Mouse (Mus musculus) CD4-positive, CD25-positive, alpha-beta regulatory T cell, adult 4 months (primary cell): ENCODE data around the gene 1700047I17Rik2. TPM values are rescaled to one million over a fixed set of nuclear protein-coding genes. Genes with fewer than 3 reads are reported as not detected.
A peak's percentile ranks its signal among the peaks of the same experiment; 100 is the strongest.
"Not testable (repeated sequence)": the region's sequence is repeated elsewhere in the genome, so short reads cannot be mapped to it uniquely, and the experiment has no call there.

ENCODE experiments used
- ATAC-seq: one replicate; pipeline ENCODE4 v1.8.0; 2017
- polyA plus RNA-seq, 2 experiments: library from polyadenylated mRNA; unstranded; fragments of 100-300 nt; shearing (Covaris generic); gene quantifications; one replicate each; pipeline ENCODE4 v1.2.1; 2017

The 1700047I17Rik2 gene
- 1 to 10 TPM in 1 of 2 experiments, not detected in 1; 6.5 TPM for polyA plus RNA-seq

GRCm38 (mm10) chr12:55199306-55199705 is at the start of gene 1700047I17Rik2:
1700047I17Rik2 (plus strand) TSS chr12:55199592.
- ATAC-seq = peak; percentile 86

GRCm38 (mm10) chr12:55154559-55155448 is 44.6 kb upstream of the 1700047I17Rik2 start, which contains the start of gene Srp54b:
Srp54b (plus strand) TSS chr12:55155104.
- ATAC-seq = peak; percentile 92

- ATAC-seq = peak; percentile 53
Measured at GRCm38 (mm10) chr12:55155449-55155783, 44.0 kb upstream of the 1700047I17Rik2 start.

GRCm38 (mm10) chr12:55167034-55167557 is 32.3 kb upstream of the 1700047I17Rik2 start:
- ATAC-seq = not testable (repeated sequence)

- ATAC-seq = peak; percentile 45
Measured at GRCm38 (mm10) chr12:55187686-55188085, 11.7 kb upstream of the 1700047I17Rik2 start.

- ATAC-seq = not testable (repeated sequence)
Measured at GRCm38 (mm10) chr12:55189127-55189526, 10.3 kb upstream of the 1700047I17Rik2 start.

- ATAC-seq = peak; percentile 78
Measured at GRCm38 (mm10) chr12:55199799-55200198, 407 bp downstream of the 1700047I17Rik2 start.

GRCm38 (mm10) chr12:55212944-55213343 is 13.6 kb downstream of the 1700047I17Rik2 start:
- ATAC-seq = not testable (repeated sequence)

- peak; percentile 93 for ATAC-seq
Measured at GRCm38 (mm10) chr12:55229626-55230519, 30.5 kb downstream of the 1700047I17Rik2 start, which contains the start of gene Srp54c. Srp54c (plus strand) TSS chr12:55230168.

- peak; percentile 53 for ATAC-seq
Measured at GRCm38 (mm10) chr12:55230520-55230861, 31.1 kb downstream of the 1700047I17Rik2 start.

- ATAC-seq = not testable (repeated sequence)
Measured at GRCm38 (mm10) chr12:55242243-55242642, 42.9 kb downstream of the 1700047I17Rik2 start.

GRCm38 (mm10) chr12:55261950-55262349 is 62.6 kb downstream of the 1700047I17Rik2 start:
- peak; percentile 43 for ATAC-seq

GRCm38 (mm10) chr12:55263385-55263784 is 64.0 kb downstream of the 1700047I17Rik2 start:
- not testable (repeated sequence) for ATAC-seq

Other genes starting within 250 kb of the 1700047I17Rik2 start
- gene Gm20403, start 213.1 kb upstream of the 1700047I17Rik2 start, polyA plus RNA-seq = not detected
- gene Baz1a, start 185.2 kb upstream of the 1700047I17Rik2 start, polyA plus RNA-seq = 10 to 100 TPM; 25.3 to 26.2 TPM
- 10 to 100 TPM; 17.2 to 22.1 TPM for gene 2700097O09Rik, start 119.5 kb upstream of the 1700047I17Rik2 start, polyA plus RNA-seq
- 100 to 1,000 TPM; 140 to 147 TPM for gene Srp54a, start 119.3 kb upstream of the 1700047I17Rik2 start, polyA plus RNA-seq
- 10 to 100 TPM in 1 of 2 experiments, 1 to 10 TPM in 1; 9.4 to 18.7 TPM for gene Fam177a, start 75.1 kb upstream of the 1700047I17Rik2 start, polyA plus RNA-seq
- gene Srp54b, start 44.5 kb upstream of the 1700047I17Rik2 start, polyA plus RNA-seq = 10 to 100 TPM; 39.0 to 40.9 TPM
- 10 to 100 TPM; 41.9 to 52.0 TPM for gene Srp54c, start 30.6 kb downstream of the 1700047I17Rik2 start, polyA plus RNA-seq
- 10 to 100 TPM in 1 of 2 experiments, 1 to 10 TPM in 1; 7.2 to 11.9 TPM for gene 1110008L16Rik, start 100.0 kb downstream of the 1700047I17Rik2 start, polyA plus RNA-seq
- gene Ppp2r3c, start 103.4 kb downstream of the 1700047I17Rik2 start, polyA plus RNA-seq = 10 to 100 TPM; 17.8 to 19.1 TPM
- gene Psma6, start 184.6 kb downstream of the 1700047I17Rik2 start, polyA plus RNA-seq = 100 to 1,000 TPM; 249 to 250 TPM